Mouse (Mus musculus) liver (tissue): ENCODE data around the gene Plekha5.
A peak's percentile ranks its signal among the peaks of the same experiment; 100 is the strongest.
"Not testable (repeated sequence)": the region's sequence is repeated elsewhere in the genome, so short reads cannot be mapped to it uniquely, and the experiment has no call there.

Experiments used
- DNase-seq: peaks from one replicate; pipeline ENCODE4 v3.0.0-alpha.2; 2020; ENCODE audit warnings: mixed read lengths

Plekha5 gene

GRCm38 (mm10) chr6:140535504-140535903 lies 111.7 kb downstream of the Plekha5 start:
- DNase-seq = no peak

GRCm38 (mm10) chr6:140541919-140542318 lies 118.1 kb downstream of the Plekha5 start:
- DNase-seq = no peak

- no peak for DNase-seq
These were observed 119.3 kb downstream of the Plekha5 start for GRCm38 (mm10) chr6:140543005-140543794.

DNA sequence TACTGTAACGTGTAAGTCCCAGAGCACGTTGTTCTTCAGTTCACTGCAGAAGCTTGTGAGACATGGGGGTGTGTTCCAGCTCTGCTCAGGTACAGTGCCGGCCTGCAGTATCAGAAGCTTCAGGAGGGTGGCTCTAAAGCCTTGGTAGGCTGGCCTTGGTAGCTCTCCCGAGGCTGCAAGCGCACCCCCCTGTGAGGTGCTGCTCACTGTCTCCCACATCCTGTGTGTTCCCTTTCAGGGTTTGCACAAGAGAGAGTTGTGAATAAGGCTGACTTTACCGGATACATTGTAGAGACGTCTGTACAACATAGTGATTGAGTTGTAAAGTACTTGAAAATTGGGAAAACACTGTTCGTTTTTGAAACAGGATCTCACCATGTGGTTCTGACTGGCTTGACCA lies 122.2 kb downstream of the Plekha5 start:
- no peak for DNase-seq

GRCm38 (mm10) chr6:140546648-140547201 lies 122.9 kb downstream of the Plekha5 start:
- DNase-seq = no peak

DNA sequence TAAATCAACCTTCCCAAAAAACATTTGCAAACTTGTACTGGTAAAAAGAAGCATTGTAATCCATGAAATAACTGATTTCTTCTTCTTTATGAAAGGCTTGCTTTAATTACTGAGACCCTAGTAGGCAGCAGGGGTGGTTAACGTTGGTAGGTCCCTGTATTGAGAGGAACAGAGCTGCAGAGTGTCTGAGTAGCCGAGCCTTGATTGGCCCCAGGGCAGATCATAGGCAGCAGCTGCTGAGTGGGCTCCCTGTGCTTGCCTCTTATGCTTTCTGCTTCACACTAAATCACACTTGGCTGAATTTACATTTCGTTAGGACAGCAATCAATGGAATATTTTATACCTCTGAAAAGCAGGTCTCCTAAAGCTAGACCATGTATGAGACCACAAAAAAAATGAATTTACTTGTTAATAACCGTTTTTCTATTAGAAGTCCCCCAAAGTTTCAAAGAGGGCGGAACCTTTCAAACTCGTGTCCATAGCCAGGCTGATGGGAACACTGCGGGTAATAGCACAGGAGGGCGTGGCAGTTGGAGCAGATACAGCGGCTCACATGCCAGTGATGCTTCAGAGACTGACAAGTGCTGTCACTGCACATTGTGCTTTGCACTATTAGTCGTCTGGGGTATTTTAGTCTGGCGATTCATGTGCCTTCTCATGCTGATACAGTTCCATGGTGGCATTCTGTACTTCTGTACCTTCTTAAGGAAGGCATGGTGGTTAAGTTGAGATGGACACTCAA lies 123.5 kb downstream of the Plekha5 start:
- no peak for DNase-seq

DNA sequence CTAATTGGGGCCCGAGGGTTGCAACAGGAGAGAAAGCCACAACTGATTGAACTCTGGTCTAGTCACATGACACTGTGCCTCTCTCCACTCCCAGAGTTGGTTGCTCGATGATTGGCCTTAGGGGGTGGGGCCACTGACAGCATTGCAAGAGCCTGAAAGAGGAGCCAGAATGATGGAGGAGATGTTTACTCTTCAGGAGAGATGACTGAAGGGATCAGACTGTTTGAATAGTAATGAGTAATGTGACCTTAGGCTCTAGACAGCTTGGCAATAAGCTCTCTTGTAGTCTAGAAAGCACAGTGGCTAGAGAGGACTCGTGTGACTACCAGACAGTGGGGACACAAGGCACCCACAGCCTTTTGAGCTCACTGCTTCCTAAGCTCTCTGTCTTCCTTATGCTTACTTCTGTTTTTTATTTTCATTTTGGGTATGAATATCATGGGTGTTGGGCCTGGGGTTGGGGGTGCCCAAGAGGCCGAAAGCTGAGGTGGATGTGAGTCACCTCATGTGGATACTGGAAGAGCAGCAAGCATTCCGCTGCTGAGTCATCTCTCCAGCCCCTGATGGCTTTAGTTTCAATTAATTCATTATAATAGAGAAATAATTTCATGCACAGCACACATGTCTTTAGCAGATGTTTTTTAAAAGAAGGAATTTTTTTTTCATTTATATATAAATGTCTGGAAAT lies 124.4 kb downstream of the Plekha5 start:
- DNase-seq = peak; percentile 40

DNA sequence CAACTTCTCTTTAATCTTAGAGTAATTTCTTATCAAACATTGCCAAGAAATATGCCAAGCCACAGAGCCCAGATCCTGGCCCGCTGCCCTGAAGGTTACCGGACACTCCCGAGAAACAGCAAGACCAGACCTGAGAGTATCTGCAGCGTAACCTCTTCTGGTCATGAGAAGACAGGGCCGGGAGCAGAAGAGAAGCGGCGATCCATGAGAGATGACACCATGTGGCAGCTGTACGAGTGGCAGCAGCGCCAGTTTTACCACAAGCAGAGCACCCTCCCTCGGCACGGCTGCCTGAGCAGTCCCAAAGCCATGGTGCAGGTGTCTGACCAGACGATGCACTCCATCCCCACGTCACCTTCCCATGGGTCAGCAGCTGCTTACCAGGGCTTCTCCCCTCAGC lies 126.9 kb downstream of the Plekha5 start:
- no peak for DNase-seq

DNA sequence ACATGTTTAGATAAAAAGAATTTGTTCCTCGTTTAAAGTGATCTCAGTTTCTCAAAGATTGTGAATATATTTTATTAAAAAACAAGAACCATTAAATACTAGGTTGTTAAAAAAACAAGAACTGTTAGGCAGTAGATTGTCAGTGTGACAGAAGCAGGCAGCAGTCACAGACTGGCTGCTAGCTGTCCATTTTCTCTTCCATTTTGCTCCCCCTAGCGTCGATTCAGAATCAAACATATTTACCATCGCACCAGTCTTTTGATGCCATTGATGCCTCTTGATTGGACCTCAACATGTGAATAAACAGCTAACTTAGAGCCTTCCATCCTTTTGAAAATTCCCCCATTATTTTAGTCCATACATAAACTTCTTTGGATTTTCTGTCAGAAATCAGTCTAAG lies 130.4 kb downstream of the Plekha5 start:
- DNase-seq = no peak

DNA sequence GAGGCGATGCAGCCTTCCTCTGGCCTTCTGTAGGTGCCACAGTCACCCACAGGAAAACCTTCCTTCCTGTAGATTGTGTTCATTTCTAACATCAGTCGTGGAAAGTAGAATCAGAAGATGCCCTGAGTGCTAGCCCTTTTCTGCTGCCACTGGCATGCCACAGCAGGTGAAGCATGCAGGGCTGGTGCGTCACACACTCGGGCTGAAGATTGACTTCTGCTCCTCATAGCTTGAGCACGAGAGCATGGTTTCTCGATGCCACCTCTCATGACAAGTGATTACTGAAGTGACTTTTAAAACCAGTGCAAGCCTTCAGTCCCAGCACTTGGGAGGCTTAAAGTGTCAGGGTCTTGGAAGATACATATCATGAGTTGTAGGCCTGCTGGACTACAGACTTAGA lies 135.6 kb downstream of the Plekha5 start:
- no peak for DNase-seq

GRCm38 (mm10) chr6:140561151-140561916 lies 137.5 kb downstream of the Plekha5 start:
- no peak for DNase-seq

DNA sequence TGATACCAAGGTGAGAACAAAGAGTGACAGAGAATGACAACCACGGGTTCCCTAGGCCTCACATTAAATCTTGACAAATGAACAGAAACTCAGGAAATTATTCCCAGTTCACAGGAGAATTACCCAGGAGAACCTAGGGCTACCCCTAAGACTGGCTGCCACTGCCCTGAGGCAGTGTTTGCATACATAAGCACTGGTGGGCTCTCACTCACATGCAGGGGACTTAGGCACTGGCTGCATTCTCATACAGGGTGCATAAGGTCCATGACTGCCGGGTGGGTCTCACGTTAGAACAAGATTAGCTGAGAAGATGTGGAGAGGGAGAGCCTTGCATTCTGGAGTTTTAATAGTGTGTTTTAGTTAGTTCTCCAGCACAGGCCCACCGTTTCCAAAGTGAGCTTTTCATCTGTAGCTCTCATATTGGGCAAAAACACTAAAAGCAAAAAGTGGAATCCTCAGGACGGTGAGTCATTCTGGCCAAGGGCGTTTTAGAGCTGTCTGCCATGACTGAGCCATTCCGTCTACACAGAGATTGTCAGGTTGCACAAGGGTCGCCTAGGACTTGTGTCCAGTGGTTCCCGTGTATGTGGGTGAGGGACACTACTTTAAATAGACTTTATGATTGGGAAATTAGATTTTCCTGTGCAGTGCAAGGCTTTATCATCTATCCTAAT lies 138.2 kb downstream of the Plekha5 start:
- no peak for DNase-seq

GRCm38 (mm10) chr6:140567199-140567598 lies 143.3 kb downstream of the Plekha5 start:
- no peak for DNase-seq

- DNase-seq = no peak
These were observed 144.0 kb downstream of the Plekha5 start for GRCm38 (mm10) chr6:140567897-140568296.

DNA sequence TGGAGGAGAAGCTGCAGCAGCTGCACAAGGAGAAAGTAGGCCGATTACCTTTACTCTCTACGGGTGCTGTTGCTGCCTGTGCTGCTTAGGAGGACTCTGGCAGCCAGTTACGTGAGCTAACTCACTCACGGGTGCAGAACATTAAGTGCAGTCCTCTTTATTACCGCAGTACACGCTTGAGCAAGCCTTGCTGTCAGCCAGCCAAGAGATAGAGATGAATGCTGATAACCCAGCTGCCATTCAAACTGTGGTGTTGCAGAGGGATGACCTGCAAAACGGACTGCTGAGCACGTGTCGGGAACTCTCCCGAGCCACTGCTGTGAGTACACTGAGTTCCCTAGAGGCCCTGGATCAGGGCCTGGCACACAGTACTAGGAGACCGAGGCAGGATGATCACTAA lies 146.3 kb downstream of the Plekha5 start:
- DNase-seq = no peak

- DNase-seq = no peak
These were observed 151.1 kb downstream of the Plekha5 start for GRCm38 (mm10) chr6:140574943-140575342.

- DNase-seq = no peak
These were observed 152.3 kb downstream of the Plekha5 start for GRCm38 (mm10) chr6:140576133-140576532.

GRCm38 (mm10) chr6:140576961-140577821 lies 153.3 kb downstream of the Plekha5 start:
- peak; percentile 11 for DNase-seq

DNA sequence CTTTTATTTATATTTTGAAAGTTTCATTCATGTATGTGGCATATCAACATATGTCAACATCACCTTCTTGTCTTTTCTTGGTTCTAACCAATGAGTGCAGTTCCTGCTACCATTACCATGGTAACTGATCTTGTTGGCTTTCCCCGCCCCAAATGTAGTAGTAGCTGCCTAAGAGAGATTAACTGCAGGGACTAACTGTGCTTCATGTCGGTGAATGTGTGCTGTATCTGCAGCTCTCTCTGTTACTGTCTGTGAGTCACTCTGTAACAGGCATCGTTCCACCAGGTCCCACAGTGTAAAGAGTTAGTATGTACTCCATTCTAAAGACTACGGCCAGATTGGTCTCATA lies 153.9 kb downstream of the Plekha5 start:
- no peak for DNase-seq

- not testable (repeated sequence) for DNase-seq
These were observed 155.1 kb downstream of the Plekha5 start for GRCm38 (mm10) chr6:140578985-140579384.

- DNase-seq = no peak
These were observed 156.3 kb downstream of the Plekha5 start for GRCm38 (mm10) chr6:140580170-140580569.
